Mouse (Mus musculus) testis, adult 2 months (tissue): ENCODE results near the gene Ift88.

Experiments
- CTCF ChIP-seq: fragments of 200-500 bp; IDR thresholded peaks from 2 replicates; pipeline ENCODE4 v1.5.1; 2012; ENCODE audit warnings: low read depth, mild to moderate bottlenecking, inconsistent platforms, low read length, moderate library complexity; ENCODE audit not compliant: control insufficient read depth, insufficient read depth, insufficient replicate concordance
- POLR2A ChIP-seq: fragments of 200-500 bp; IDR thresholded peaks from 2 replicates; pipeline ENCODE4 v1.6.1; 2012; ENCODE audit warnings: low read depth, mild to moderate bottlenecking, inconsistent platforms, low read length, moderate library complexity; ENCODE audit not compliant: control insufficient read depth

GRCm38 (mm10) chr14:57527598-57527997 lies 103.7 kb downstream of the Ift88 start:
- TF ChIP-seq CTCF (no peak), POLR2A (no peak; the same call in 1 of the 2 replicates)
